Mouse (Mus musculus) right cerebral cortex, postnatal 25 days (tissue): Measurements from ENCODE around the gene Lin37.

Experiments
- DNase-seq: peaks from one replicate; pipeline ENCODE4 v3.0.0; 2022

Lin37 gene

GRCm38 (mm10) chr7:30559443-30559954 lies at the start of gene Lin37:
Gene Lin37, minus strand, starts transcription at chr7:30559838.
- peak; percentile 96 for DNase-seq

DNA sequence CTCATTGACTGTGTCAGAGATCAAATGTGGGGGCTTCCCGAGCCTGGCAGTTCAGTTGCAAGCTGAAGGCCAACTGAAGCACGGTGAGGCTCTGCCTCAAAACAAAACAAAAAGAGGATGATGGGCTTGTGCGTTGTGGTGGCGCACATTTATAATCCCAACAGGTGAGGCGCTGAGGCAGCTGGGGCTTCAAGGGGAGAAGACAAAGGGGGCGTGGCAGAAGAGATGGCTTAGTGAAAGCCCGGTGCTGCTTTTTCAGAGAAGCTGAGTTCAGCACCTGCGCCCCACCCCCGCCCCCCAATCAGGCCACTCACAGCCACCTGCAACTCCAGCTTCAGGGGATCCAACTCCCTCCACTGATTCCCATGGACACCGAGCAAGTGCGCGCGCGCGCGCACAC lies 48.8 kb upstream of the Lin37 start:
- no peak for DNase-seq

GRCm38 (mm10) chr7:30607706-30608309 lies 48.2 kb upstream of the Lin37 start:
- no peak for DNase-seq

GRCm38 (mm10) chr7:30604944-30605343 lies 45.3 kb upstream of the Lin37 start:
- DNase-seq, result no peak

DNA sequence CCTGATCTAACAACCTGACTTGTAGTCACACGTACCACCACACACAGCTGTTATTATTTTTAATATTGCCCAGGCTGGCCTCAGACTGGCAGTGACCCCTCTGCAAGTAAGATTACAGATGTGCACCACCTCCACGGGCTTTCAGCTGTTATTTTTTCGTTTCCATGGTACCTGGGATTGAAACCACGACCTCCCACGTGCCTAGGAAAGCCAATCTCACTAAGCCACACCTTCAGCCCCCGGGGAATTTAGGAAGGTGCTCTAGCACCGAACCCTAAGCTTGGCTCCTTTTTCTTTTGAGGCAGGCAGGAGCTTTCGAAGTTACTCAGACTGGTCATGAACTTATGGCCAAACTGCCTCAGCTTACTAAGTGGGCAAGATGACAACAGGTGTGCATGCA lies 44.8 kb upstream of the Lin37 start:
- DNase-seq, result no peak

GRCm38 (mm10) chr7:30602583-30602982 lies 42.9 kb upstream of the Lin37 start:
- no peak for DNase-seq

GRCm38 (mm10) chr7:30600651-30601050 lies 41.0 kb upstream of the Lin37 start:
- DNase-seq, result no peak

GRCm38 (mm10) chr7:30599933-30600353 lies 40.3 kb upstream of the Lin37 start:
- peak; percentile 88 for DNase-seq

- no peak for DNase-seq
These were observed 39.1 kb upstream of the Lin37 start, which contains the start of gene Zbtb32 for GRCm38 (mm10) chr7:30598786-30599185. Gene Zbtb32, minus strand, starts transcription at chr7:30598909.

DNA sequence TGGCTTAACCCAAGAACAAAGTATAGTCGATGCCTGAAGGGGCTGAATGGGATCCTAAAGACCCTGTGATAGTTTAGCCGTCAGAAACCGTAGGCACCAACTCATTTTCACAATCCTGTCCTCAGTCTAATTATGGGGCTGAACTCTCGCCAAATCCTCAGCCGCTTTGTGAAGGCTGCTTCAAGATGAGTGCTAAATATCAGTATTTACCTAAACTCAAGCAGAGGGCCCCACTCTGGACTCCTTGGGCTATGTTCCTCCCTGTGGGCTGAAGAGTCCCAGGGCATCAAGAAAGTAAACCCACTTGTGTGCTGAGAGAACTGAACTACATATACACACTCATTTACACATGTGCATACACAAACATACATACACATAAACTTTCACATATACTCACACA lies 37.2 kb upstream of the Lin37 start:
- DNase-seq, result no peak

DNA sequence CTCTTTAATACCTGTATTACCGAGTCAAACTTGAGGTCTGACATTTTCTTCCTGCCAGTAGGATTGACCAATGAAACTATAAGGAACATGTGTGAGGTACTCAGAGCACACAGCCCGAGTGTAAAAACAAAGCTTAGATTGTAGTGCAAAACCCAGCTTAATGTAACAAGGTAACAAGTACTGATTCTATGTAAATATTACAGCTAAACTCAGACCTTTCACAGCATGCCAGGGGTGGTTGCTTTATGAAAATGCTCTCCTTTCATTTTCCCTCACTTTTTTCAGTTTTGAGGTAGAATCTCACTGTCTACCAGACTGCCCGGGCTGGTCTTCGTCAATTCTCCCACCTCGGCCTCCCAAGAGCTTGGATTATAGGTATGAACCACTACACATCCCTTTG lies 36.5 kb upstream of the Lin37 start:
- DNase-seq, result no peak

DNA sequence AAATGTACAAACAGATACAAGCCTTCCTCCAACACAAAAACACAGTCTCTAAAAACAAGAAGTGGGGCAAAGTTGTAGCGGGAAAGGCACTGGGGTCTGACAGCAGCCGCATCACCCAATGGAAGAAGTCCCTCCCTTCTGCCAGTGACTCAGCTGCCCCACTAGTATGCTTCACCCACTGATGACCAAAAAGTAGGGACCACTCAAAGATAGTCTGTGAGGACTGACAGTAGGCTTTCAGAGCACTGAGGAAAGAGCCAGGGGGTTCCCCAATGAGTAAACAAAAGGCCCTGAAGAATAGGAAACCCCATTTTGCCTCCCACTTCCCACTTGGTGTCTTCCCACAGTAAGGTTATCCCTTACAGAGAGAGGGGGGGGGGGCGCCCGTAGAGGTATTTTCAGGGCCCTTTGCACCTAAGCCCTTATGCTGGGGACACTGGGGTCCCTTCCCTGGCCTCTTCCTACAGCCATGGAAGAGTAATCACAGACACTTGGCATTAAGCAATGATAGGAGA lies 34.9 kb upstream of the Lin37 start:
- DNase-seq, result no peak

GRCm38 (mm10) chr7:30593579-30594509 lies 34.2 kb upstream of the Lin37 start:
- no peak for DNase-seq

- DNase-seq, result no peak
These were observed 33.3 kb upstream of the Lin37 start for GRCm38 (mm10) chr7:30592772-30593423.

- no peak for DNase-seq
These were observed 31.9 kb upstream of the Lin37 start for GRCm38 (mm10) chr7:30591605-30591951.

DNA sequence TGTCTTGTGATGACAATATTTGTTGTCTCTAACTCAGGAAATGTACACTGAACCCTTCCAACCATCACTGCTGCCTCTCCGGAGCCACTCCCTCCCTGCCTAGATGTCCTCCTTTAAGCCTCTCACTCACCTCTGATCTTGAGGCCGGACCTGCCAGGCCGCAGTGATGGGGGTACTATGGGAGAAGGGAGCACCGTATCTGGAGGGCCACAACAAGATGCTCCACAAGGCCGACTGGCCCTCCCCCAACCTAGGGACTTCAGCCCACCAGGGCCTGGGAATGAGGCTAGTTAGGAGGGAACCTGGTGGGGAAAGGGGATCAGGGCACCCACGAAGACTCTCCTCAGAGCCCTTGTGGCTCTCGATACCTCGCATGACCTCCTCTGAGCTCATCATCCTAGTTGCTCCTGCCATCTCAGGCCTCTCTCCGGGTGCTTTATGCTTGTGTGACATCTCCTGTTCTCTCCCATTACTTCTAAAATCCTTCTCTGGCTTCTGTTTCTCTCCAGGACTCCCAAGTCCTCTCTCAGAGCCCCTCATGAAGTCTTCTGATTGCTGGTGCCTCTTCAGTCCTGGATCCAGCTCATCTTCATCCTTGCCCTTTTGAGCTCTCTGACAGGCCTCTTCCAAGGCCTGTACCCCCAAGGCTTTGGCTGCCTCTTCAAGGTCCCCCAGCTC lies 31.4 kb upstream of the Lin37 start:
- no peak for DNase-seq

GRCm38 (mm10) chr7:30589435-30590301 lies 30.0 kb upstream of the Lin37 start:
- DNase-seq, result peak; percentile 78

GRCm38 (mm10) chr7:30588676-30589434 lies 29.2 kb upstream of the Lin37 start, which contains the start of gene Kmt2b:
Gene Kmt2b, minus strand, starts transcription at chr7:30588726.
- peak; percentile 98 for DNase-seq

- peak; percentile 72 for DNase-seq
These were observed 28.4 kb upstream of the Lin37 start for GRCm38 (mm10) chr7:30587842-30588667.
